Mouse (Mus musculus): Measurements from ENCODE around the gene Nod1.

The Nod1 gene

GRCm38 (mm10) chr6:54972111-54972928, at the start of gene Nod1:
Gene Nod1, minus strand, starts transcription at chr6:54972612.
- peak; percentile 72 for DNase-seq

GRCm38 (mm10) chr6:55021806-55022205, 49.4 kb upstream of the Nod1 start:
- no peak for DNase-seq

GRCm38 (mm10) chr6:55018417-55018816, 46.0 kb upstream of the Nod1 start:
- DNase-seq, result no peak

GRCm38 (mm10) chr6:55016710-55017583, 44.5 kb upstream of the Nod1 start:
- DNase-seq, result peak; percentile 70

- DNase-seq, result peak; percentile 76
Observed at GRCm38 (mm10) chr6:55016236-55016635, 43.8 kb upstream of the Nod1 start.

GRCm38 (mm10) chr6:55014184-55014583, 41.8 kb upstream of the Nod1 start:
- no peak for DNase-seq

- DNase-seq, result no peak
Observed at GRCm38 (mm10) chr6:55012516-55012915, 40.1 kb upstream of the Nod1 start.

- DNase-seq, result no peak
Observed at GRCm38 (mm10) chr6:55010330-55011091, 38.1 kb upstream of the Nod1 start.

GRCm38 (mm10) chr6:55009391-55010230, 37.2 kb upstream of the Nod1 start:
- DNase-seq, result peak; percentile 30

- DNase-seq, result no peak
Observed at GRCm38 (mm10) chr6:55008401-55008800, 36.0 kb upstream of the Nod1 start.

- DNase-seq, result no peak
Observed at GRCm38 (mm10) chr6:55003559-55003958, 31.1 kb upstream of the Nod1 start.

GRCm38 (mm10) chr6:55002438-55002837, 30.0 kb upstream of the Nod1 start:
- no peak for DNase-seq

GRCm38 (mm10) chr6:55001320-55001719, 28.9 kb upstream of the Nod1 start:
- no peak for DNase-seq

GRCm38 (mm10) chr6:54997726-54998125, 25.3 kb upstream of the Nod1 start:
- no peak for DNase-seq

- DNase-seq, result no peak
Observed at GRCm38 (mm10) chr6:54996361-54996760, 23.9 kb upstream of the Nod1 start.

GRCm38 (mm10) chr6:54992734-54993260, 20.4 kb upstream of the Nod1 start, which contains the start of gene Ggct:
Gene Ggct, minus strand, starts transcription at chr6:54992950.
- peak; percentile 98 for DNase-seq

- no peak for DNase-seq
Observed at GRCm38 (mm10) chr6:54992141-54992540, 19.7 kb upstream of the Nod1 start.

- no peak for DNase-seq
Observed at GRCm38 (mm10) chr6:54991189-54991588, 18.8 kb upstream of the Nod1 start.

GRCm38 (mm10) chr6:54988141-54988540, 15.7 kb upstream of the Nod1 start:
- no peak for DNase-seq

- no peak for DNase-seq
Observed at GRCm38 (mm10) chr6:54984096-54984495, 11.7 kb upstream of the Nod1 start.

GRCm38 (mm10) chr6:54983526-54984050, 11.2 kb upstream of the Nod1 start:
- no peak for DNase-seq

Data from right cerebral cortex, adult 18-20 months (tissue).